Mouse (Mus musculus) pancreas, adult 10 weeks (tissue): Measurements from ENCODE around the gene Ica1. TPM values are rescaled to one million over a fixed set of nuclear protein-coding genes. Genes with fewer than 3 reads are reported as not detected.

Experiments used
- polyA plus RNA-seq: library from polyadenylated mRNA; stranded (reverse); fragments of 350-450 nt; fragmentation: Illumina TruSeq; extraction: RNeasy Lipid Tissue Mini Kit (QIAGEN cat#74804); gene quantifications from one replicate; pipeline ENCODE4 v1.2.3, GENCODE M21; 2015; ENCODE audit warnings: low read depth, low replicate concordance; ENCODE audit not compliant: insufficient read depth

Ica1 gene
- 34.0 TPM for polyA plus RNA-seq

DNA sequence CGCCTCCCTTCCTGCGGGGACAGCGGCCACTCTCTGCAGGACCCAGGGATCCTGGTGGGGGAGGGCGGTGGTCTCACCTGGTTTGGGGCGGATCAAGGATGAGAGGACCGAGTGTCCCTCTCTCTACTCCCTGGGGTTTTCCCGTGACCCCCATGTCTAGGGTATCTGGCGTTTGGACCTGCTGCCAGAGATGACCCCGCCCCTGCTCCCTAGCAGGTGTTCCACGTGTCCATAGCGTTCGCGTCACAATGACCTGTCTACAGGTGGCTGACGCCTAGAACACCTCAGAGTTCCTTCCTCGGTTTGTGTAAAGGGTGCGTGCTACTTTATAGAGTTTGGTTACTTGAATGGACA is at the start of gene Ica1:
TSS of gene Ica1 (minus strand) at position 193 of the 354 bp plus-strand sequence.

Other genes with a start within 250 kb of the Ica1 start
- gene Nxph1, start 169.9 kb upstream of the Ica1 start, polyA plus RNA-seq: not detected